Comparison of ENCODE assay signal across 1 mouse cellular context in the genomic region with DNA sequence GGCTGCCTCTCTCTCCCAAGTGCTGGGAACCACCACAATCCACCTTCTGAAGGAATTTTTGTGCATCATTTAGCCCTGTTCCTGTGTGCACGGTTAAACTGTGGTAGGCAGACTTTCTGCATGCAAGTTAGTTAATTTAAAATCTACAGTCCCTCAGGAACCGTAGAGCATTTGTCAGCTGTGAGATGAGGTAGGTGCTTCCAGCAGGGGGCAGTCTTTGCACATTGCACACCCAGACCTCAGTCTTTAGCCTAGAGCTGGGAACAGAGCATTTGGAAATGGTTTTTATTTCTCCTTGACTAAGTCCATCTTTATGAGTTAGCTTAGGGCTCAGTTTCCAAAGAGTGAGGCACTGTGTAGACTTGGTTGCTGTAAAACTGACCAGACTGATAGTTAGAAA.
TF ChIP-seq lines count a peak whose summit lies in the region.

No protein-coding gene starts in this region.

TF ChIP-seq in CH12.LX, 34 proteins besides CTCF, POLR2A, EP300 and RAD21:
- TF ChIP-seq SMC3 (IDR thresholded peaks at IDR 0.05; ENCODE audit: low read depth, low read length) = peak; percentile 66
- TF ChIP-seq ZNF384 (IDR thresholded peaks at IDR 0.05; ENCODE audit: low read depth, low read length) = no peak
- no peak for TF ChIP-seq TBP (conservative IDR thresholded peaks at IDR 0.05; ENCODE audit: low read depth, low read length)
